Mouse (Mus musculus) MEL (cell line): Measurements from ENCODE around the gene Pla2g2f. TPM values are rescaled to one million over a fixed set of nuclear protein-coding genes. Genes with fewer than 3 reads are reported as not detected.

Experiments
- DNase-seq: peaks from one replicate; pipeline ENCODE4 v3.0.0; 2011; ENCODE audit warnings: low read depth, low spot score
- H3K27ac ChIP-seq: 2 replicates; pipeline ENCODE4 v1.5.1; 2012; ENCODE audit warnings: low read depth, mild to moderate bottlenecking, control low read depth, low read length, moderate library complexity; ENCODE audit not compliant: control insufficient read depth
- H3K27me3 ChIP-seq, 2 experiments: fragments of 150-350 bp in 1 of 2; sonication (generic) in 1 of 2; 2 replicates each; pipeline ENCODE4 v1.6.1; 2012; ENCODE audit warnings: low read length in 2 of 2, mild to moderate bottlenecking in 2 of 2, improper control_type of control experiment in 1 of 2, moderate library complexity in 1 of 2; ENCODE audit not compliant: insufficient read depth in 2 of 2, control insufficient read depth in 1 of 2
- H3K36me3 ChIP-seq, 2 experiments: 2 replicates each; pipeline ENCODE4 v1.6.1; 2012 to 2014; ENCODE audit warnings: low read length in 2 of 2, improper control_type of control experiment in 1 of 2, inconsistent platforms in 1 of 2, mild to moderate bottlenecking in 1 of 2; ENCODE audit not compliant: insufficient read depth in 2 of 2, control insufficient read depth in 1 of 2
- H3K4me1 ChIP-seq, 2 experiments: fragments of 150-350 bp in 1 of 2; sonication (generic) in 1 of 2; 2 replicates each; pipeline ENCODE4 v1.6.1; 2012; ENCODE audit warnings: low read length in 2 of 2, improper control_type of control experiment in 1 of 2, mild to moderate bottlenecking in 1 of 2; ENCODE audit not compliant: insufficient read depth in 2 of 2, control insufficient read depth in 1 of 2
- H3K4me3 ChIP-seq, 2 experiments: fragments of 150-350 bp in 1 of 2; sonication (generic) in 1 of 2; 2 replicates each; pipeline ENCODE4 v1.5.1; 2012; ENCODE audit warnings: low read depth in 2 of 2, low read length in 2 of 2, mild to moderate bottlenecking in 2 of 2, moderate library complexity in 2 of 2, control low read depth in 1 of 2, improper control_type of control experiment in 1 of 2; ENCODE audit not compliant: control insufficient read depth in 1 of 2, insufficient read depth in 1 of 2
- H3K79me2 ChIP-seq: 2 replicates; pipeline ENCODE4 v1.6.1; 2012; ENCODE audit warnings: mild to moderate bottlenecking, low read length, moderate library complexity; ENCODE audit not compliant: control insufficient read depth, poor library complexity, insufficient read depth
- H3K9ac ChIP-seq: 2 replicates; pipeline ENCODE4 v1.6.1; 2012; ENCODE audit warnings: low read depth, mild to moderate bottlenecking, control low read depth, low read length, moderate library complexity; ENCODE audit not compliant: control insufficient read depth, poor library complexity, severe bottlenecking
- H3K9me3 ChIP-seq: fragments of 150-350 bp; sonication (generic); replicated peaks from 2 replicates; pipeline ENCODE4 v1.6.1; 2012; ENCODE audit warnings: mild to moderate bottlenecking, low read length, improper control_type of control experiment, moderate library complexity; ENCODE audit not compliant: insufficient read depth
- BHLHE40 ChIP-seq: IDR thresholded peaks from 2 replicates; pipeline ENCODE4 v1.6.1; 2012; ENCODE audit warnings: low read depth, mild to moderate bottlenecking, inconsistent platforms, low read length, improper control_type of control experiment, borderline replicate concordance
- CHD1 ChIP-seq: IDR thresholded peaks from 2 replicates; pipeline ENCODE4 v1.6.1; 2012; ENCODE audit warnings: low read depth, mild to moderate bottlenecking, inconsistent platforms, low read length, improper control_type of control experiment
- CHD2 ChIP-seq: IDR thresholded peaks from 2 replicates; pipeline ENCODE4 v1.6.1; 2011; ENCODE audit warnings: low read length, improper control_type of control experiment
- CTCF ChIP-seq, 3 experiments: IDR thresholded peaks in 2 of 3; conservative IDR thresholded peaks in 1 of 3; 2 replicates each; pipeline ENCODE4 v1.5.1; 2011 to 2012; ENCODE audit warnings: low read length in 3 of 3, low read depth in 2 of 3, mild to moderate bottlenecking in 2 of 3, improper control_type of control experiment in 1 of 3, inconsistent platforms in 1 of 3, mixed read lengths in 1 of 3, moderate library complexity in 1 of 3; ENCODE audit not compliant: control insufficient read depth in 1 of 3, insufficient read depth in 1 of 3, poor library complexity in 1 of 3, severe bottlenecking in 1 of 3
- E2F4 ChIP-seq: IDR thresholded peaks from 2 replicates; pipeline ENCODE4 v1.6.1; 2011; ENCODE audit warnings: low read depth, low read length, improper control_type of control experiment, borderline replicate concordance
- ETS1 ChIP-seq: IDR thresholded peaks from 2 replicates; pipeline ENCODE4 v1.6.1; 2012; ENCODE audit warnings: low read depth, mild to moderate bottlenecking, inconsistent platforms, low read length, improper control_type of control experiment, moderate library complexity
- GABPA ChIP-seq: IDR thresholded peaks from 2 replicates; pipeline ENCODE4 v1.6.1; 2012; ENCODE audit warnings: low read depth, mild to moderate bottlenecking, inconsistent platforms, low read length, improper control_type of control experiment, moderate library complexity
- JUND ChIP-seq: IDR thresholded peaks from 2 replicates; pipeline ENCODE4 v1.6.1; 2011; ENCODE audit warnings: low read depth, mild to moderate bottlenecking, improper control_type of control experiment, low read length
- MAFK ChIP-seq: IDR thresholded peaks from 2 replicates; pipeline ENCODE4 v1.6.1; 2011; ENCODE audit warnings: low read depth, mild to moderate bottlenecking, low read length, improper control_type of control experiment, borderline replicate concordance
- MAX ChIP-seq: IDR thresholded peaks from 2 replicates; pipeline ENCODE4 v1.6.1; 2011; ENCODE audit warnings: low read length, improper control_type of control experiment
- MEF2A ChIP-seq: IDR thresholded peaks from 2 replicates; pipeline ENCODE4 v1.6.1; 2014; ENCODE audit warnings: low read depth, mild to moderate bottlenecking, inconsistent platforms, low read length, improper control_type of control experiment; ENCODE audit not compliant: poor library complexity, insufficient replicate concordance, severe bottlenecking; ENCODE audit errors: extremely low read depth
- MYC ChIP-seq: IDR thresholded peaks from 2 replicates; pipeline ENCODE4 v1.6.1; 2011; ENCODE audit warnings: low read depth, mild to moderate bottlenecking, low read length, improper control_type of control experiment, moderate library complexity
- NRF1 ChIP-seq: IDR thresholded peaks from 2 replicates; pipeline ENCODE4 v1.6.1; 2014; ENCODE audit warnings: low read depth, mild to moderate bottlenecking, inconsistent platforms, low read length, improper control_type of control experiment, moderate library complexity; ENCODE audit not compliant: poor library complexity, insufficient read depth, severe bottlenecking
- POLR2A ChIP-seq, 2 experiments: IDR thresholded peaks; 2 replicates each; pipeline ENCODE4 v1.6.1; 2011 to 2012; ENCODE audit warnings: low read length in 2 of 2, mild to moderate bottlenecking in 2 of 2, control low read depth in 1 of 2, improper control_type of control experiment in 1 of 2, low read depth in 1 of 2, moderate library complexity in 1 of 2; ENCODE audit not compliant: control insufficient read depth in 1 of 2, insufficient read depth in 1 of 2, poor library complexity in 1 of 2
- POLR2AphosphoS2 ChIP-seq: IDR thresholded peaks from 2 replicates; pipeline ENCODE4 v1.6.1; 2011; ENCODE audit warnings: low read length, improper control_type of control experiment
- RAD21 ChIP-seq: IDR thresholded peaks from 2 replicates; pipeline ENCODE4 v1.6.1; 2011; ENCODE audit warnings: mild to moderate bottlenecking, low read depth, low read length, improper control_type of control experiment
- RCOR1 ChIP-seq: IDR thresholded peaks from 2 replicates; pipeline ENCODE4 v1.6.1; 2012; ENCODE audit warnings: low read depth, mild to moderate bottlenecking, inconsistent platforms, low read length, improper control_type of control experiment
- SIN3A ChIP-seq: IDR thresholded peaks from 2 replicates; pipeline ENCODE4 v1.6.1; 2012; ENCODE audit warnings: low read length, improper control_type of control experiment, inconsistent platforms
- SMC3 ChIP-seq: IDR thresholded peaks from 2 replicates; pipeline ENCODE4 v1.6.1; 2011; ENCODE audit warnings: low read depth, low read length, improper control_type of control experiment
- TAL1 ChIP-seq: IDR thresholded peaks from 2 replicates; pipeline ENCODE4 v1.6.1; 2012; ENCODE audit warnings: mild to moderate bottlenecking, inconsistent platforms, low read length, moderate library complexity, mixed read lengths
- TCF12 ChIP-seq: IDR thresholded peaks from 2 replicates; pipeline ENCODE4 v1.6.1; 2014; ENCODE audit warnings: low read depth, mild to moderate bottlenecking, inconsistent platforms, low read length, improper control_type of control experiment, moderate library complexity
- UBTF ChIP-seq: IDR thresholded peaks from 2 replicates; pipeline ENCODE4 v1.6.1; 2012; ENCODE audit warnings: low read depth, mild to moderate bottlenecking, inconsistent platforms, low read length, improper control_type of control experiment, moderate library complexity, borderline replicate concordance; ENCODE audit not compliant: insufficient read depth
- USF1 ChIP-seq: IDR thresholded peaks from 2 replicates; pipeline ENCODE4 v1.6.1; 2014; ENCODE audit warnings: low read depth, mild to moderate bottlenecking, inconsistent platforms, low read length, improper control_type of control experiment, moderate library complexity
- ZNF384 ChIP-seq: IDR thresholded peaks from 2 replicates; pipeline ENCODE4 v1.6.1; 2012; ENCODE audit warnings: low read depth, mild to moderate bottlenecking, inconsistent platforms, low read length, improper control_type of control experiment
- polyA plus RNA-seq, 2 experiments: library from polyadenylated mRNA; stranded (reverse) in 1 of 2; unstranded in 1 of 2; fragments of >175 nt in 1 of 2; fragments of >200 nt in 1 of 2; gene quantifications; 2 replicates each; pipeline versions ENCODE4 v1.2.1 to v1.2.4; 2012; ENCODE audit warnings: low replicate concordance in 2 of 2, low read depth in 1 of 2; ENCODE audit not compliant: insufficient read length in 2 of 2, insufficient read depth in 1 of 2, missing spikeins in 1 of 2
- total RNA-seq: library from RNA; depleted of rRNA; stranded (reverse); fragments of 300-350 nt; gene quantifications from 2 replicates; pipeline ENCODE4 v1.2.3, GENCODE M21; 2012

Pla2g2f gene
- total and polyA plus RNA-seq, 3 experiments: not detected

DNA sequence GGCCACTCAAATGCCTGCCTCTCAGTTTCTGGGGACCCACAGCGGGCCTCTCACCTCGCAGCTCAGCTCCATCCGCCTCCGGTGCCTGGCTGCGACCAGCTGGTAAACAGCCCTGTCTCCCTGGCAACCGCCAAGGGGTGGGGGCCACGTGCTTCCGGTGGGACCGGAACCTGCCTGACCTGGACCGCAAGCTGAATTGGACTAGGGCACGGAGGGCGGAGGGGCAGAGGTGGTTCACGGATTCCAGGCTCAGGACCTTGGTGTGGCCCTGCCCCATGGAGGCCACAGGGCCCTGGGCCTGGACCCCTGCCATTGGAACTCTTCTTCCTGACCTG, 32.3 kb downstream of the Pla2g2f start (continued):
- TF ChIP-seq UBTF (no peak), BHLHE40 (no peak)
- TF ChIP-seq, all 39 proteins: peak for 0

DNA sequence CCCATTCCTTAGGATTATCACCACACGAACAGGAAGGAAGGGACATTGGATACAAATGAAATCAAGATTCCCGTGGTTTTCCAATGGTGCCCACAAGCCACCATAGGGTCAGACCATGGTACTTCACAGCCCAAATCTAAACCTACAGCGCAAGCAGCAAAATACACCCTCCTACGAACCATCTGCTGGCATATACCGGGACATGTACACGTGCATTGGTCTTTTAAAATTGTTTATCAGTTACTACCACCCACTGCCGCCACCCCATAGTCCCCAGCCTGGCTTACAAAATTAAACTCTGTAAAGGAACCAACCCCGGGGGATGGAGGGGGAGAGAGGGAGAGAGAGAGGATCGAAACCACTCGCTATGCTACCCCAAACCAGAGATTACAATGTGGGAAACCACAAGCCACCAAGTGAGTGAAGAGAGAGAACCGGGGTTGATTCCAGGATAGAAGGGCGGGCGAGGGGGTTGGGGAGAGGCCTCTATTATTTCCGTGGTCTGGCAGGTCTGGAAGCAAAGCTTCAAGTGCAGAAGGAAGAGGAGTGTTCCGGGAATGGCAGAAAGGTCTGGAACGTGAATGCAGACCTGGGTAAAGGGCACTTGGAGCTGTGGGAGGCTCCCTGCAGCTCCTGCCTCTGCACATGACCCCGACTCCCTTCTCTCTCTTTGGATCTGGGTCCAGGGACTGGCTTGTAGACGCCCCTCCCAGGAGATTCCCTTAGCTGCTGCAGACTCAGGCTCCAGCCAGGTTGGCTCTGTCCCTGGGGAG, 32.9 kb downstream of the Pla2g2f start, which contains the start of gene Pla2g2c:
TSS of gene Pla2g2c (plus strand) at position 439 of the 773 bp plus-strand sequence.
- Histone ChIP-seq H3K36me3 (no peaks in the 10 kb centered on the region), H3K4me1 (no peaks in the 10 kb centered on the region), H3K4me3 (no peak within 1 kb of the TSS), H3K9me3 (no peaks in the 10 kb centered on the region), H3K79me2 (no peaks in the 10 kb centered on the region), H3K27ac (no peak within 1 kb of the TSS), H3K9ac (no peak within 1 kb of the TSS), H3K27me3 (no peaks in the 10 kb centered on the region)
- no peak for DNase-seq
- TF ChIP-seq SIN3A (no peak), ZNF384 (no peak), JUND (no peak), MAFK (no peak)

DNA sequence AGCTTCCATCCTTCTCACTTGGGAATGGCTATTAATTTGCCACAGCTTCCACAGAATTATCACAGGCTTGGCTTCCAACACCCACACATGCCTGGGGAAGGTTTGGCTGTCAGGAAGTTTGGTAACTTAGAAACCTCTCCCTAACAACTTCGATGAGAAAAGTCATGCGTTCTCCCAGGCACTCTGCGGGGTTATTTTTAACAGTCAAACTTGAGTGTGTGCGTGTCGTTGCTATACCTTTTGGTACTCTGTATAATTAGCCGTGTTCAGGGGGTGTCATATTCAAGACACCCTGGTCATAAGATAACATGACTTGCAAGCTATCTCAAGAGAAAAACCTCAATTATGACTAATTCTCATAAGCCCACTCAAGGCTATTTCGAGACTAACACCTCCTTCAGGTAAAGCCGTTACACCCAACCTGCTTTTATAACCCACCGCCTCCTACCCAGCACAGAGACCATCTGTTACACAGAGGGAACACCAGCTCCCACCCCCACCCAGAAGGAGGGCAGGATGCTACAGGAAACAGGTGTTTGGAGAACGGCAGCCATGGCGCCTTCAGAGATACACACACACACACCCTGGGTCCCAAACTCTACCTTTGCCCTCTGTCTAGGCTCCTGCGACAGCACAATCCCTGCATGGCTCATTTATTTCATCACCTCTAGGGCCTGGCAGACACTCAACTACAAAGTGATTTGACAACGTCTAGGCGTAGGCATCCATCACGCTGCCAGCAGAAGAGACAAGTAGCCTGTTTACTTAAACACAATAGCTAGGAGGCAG, 33.7 kb downstream of the Pla2g2f start:
- H3K4me3 ChIP-seq: no peak overlapping the region
- TF ChIP-seq TAL1 (no peak), SIN3A (no peak), TCF12 (no peak), MYC (no peak)
- H3K4me1 ChIP-seq: no peaks in the 10 kb centered on the region
- DNase-seq: no peak
- H3K27me3 ChIP-seq: no peaks in the 10 kb centered on the region
- H3K9me3 ChIP-seq: no peaks in the 10 kb centered on the region
- H3K79me2 ChIP-seq: no peaks in the 10 kb centered on the region
- H3K9ac ChIP-seq: no peak overlapping the region
- H3K27ac ChIP-seq: no peak overlapping the region
- H3K36me3 ChIP-seq: no peaks in the 10 kb centered on the region

DNA sequence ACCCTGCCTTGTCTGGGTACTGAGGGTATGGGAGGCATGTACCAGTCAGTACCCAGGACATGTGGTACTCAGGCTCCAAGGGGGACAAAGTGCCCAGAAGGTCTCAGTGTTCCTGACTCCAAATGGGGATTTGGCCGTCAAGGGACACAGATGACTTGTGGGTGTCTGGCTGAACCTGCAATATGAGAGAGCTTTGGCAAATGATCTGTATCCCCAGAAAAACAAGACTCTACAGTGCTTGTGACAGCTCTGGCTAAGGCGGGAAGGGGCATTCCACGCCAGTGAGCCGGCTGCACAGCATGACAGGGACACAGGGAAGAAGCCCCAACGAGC, 38.2 kb downstream of the Pla2g2f start:
- no peak overlapping the region for H3K4me3 ChIP-seq
- TF ChIP-seq USF1 (no peak), ETS1 (no peak), MAX (no peak), MEF2A (no peak), ZNF384 (no peak), JUND (no peak), POLR2AphosphoS2 (no peak), CHD2 (no peak), CTCF (IDR thresholded peaks at IDR 0.05 in 2 of 3, conservative IDR thresholded peaks at IDR 0.05 in 1 of 3; ENCODE audit: control insufficient read depth in 1 of 3, insufficient read depth in 1 of 3, low read depth in 2 of 3, low read length in 3 of 3, poor library complexity in 1 of 3, severe bottlenecking in 1 of 3) (no peak), RCOR1 (no peak), NRF1 (no peak), CHD1 (no peak), RAD21 (no peak), GABPA (no peak), E2F4 (no peak), SMC3 (no peak), POLR2A (IDR thresholded peaks at IDR 0.05; ENCODE audit: control insufficient read depth in 1 of 2, insufficient read depth in 1 of 2, low read depth in 1 of 2, low read length in 2 of 2, poor library complexity in 1 of 2) (no peak)

More for the DNA sequence above, 38.2 kb downstream of the Pla2g2f start:
- no peaks in the 10 kb centered on the region for H3K36me3 ChIP-seq
- H3K27ac ChIP-seq: no peak overlapping the region
- DNase-seq: no peak
- no peaks in the 10 kb centered on the region for H3K27me3 ChIP-seq
- no peak overlapping the region for H3K9ac ChIP-seq
- H3K79me2 ChIP-seq: no peaks in the 10 kb centered on the region
- H3K9me3 ChIP-seq: no peaks in the 10 kb centered on the region
- H3K4me1 ChIP-seq: no peaks in the 10 kb centered on the region
